ENCODE assay signal across 8 mouse cellular contexts in genomic region chr17:34027656-34028223, GRCm38 (mm10). TPM values are rescaled to one million over a fixed set of nuclear protein-coding genes. Genes with fewer than 3 reads are reported as not detected.
DNase-seq lines count a peak whose midpoint lies in the region; ATAC-seq lines count a peak whose summit lies in the region.

Gene H2-Ke6, minus strand, starts transcription at chr17:34028060.

- H3K9ac ChIP-seq in hindbrain, embryonic 11.5 days (ENCODE audit: low read depth, low read length) = peak within 1 kb of the TSS; percentile 74

- H3K27ac ChIP-seq in hindbrain, embryonic 11.5 days (ENCODE audit: low read depth, low read length) = peak within 1 kb of the TSS; percentile 94

- H3K4me1 ChIP-seq in hindbrain, embryonic 11.5 days (replicated peaks; ENCODE audit: control insufficient read depth, insufficient read depth, low read length) = peaks cover 35% of the 10 kb centered on the region

- under 1% methylated on average over 48 of the region's 49 CpGs for WGBS in hindbrain, embryonic 11.5 days

- H3K4me2 ChIP-seq in hindbrain, embryonic 11.5 days (replicated peaks; ENCODE audit: low read depth, low read length) = peak within 1 kb of the TSS; percentile 93

- DNase-seq in Muller cell, postnatal 12 days (ENCODE audit: inconsistent ontology term) = peak; percentile 98
- DNase-seq in cerebellum, adult 9-11 months = peak; percentile 93
- DNase-seq in frontal cortex, adult 2 months (ENCODE audit: extremely low spot score in 1 of 2, low spot score in 1 of 2) = peak; percentile 87 to 91
- DNase-seq in hindbrain, embryonic 11.5 days (ENCODE audit: low spot score) = peak; percentile 97
- DNase-seq in layer of hippocampus, postnatal 10 days (ENCODE audit: low spot score in 2 of 2) = peak; percentile 89 to 94
- peak; percentile 91 for DNase-seq in lung, postnatal 14 days
- peak; percentile 96 for DNase-seq in retina, embryonic 14.5 days (ENCODE audit: low spot score)
- peak; percentile 95 for DNase-seq in thymus, postnatal 4 days

- peak; percentile 70 for ATAC-seq in hindbrain, embryonic 11.5 days (ENCODE audit: low FRiP score)

- no peaks in the 10 kb centered on the region for H3K9me3 ChIP-seq in hindbrain, embryonic 11.5 days (ENCODE audit: control insufficient read depth, low read length)

- peaks cover 10% of the 10 kb centered on the region for H3K36me3 ChIP-seq in hindbrain, embryonic 11.5 days (ENCODE audit: control insufficient read depth, insufficient read depth, low read length)

- H3K4me3 ChIP-seq in hindbrain, embryonic 11.5 days (ENCODE audit: low read depth, low read length) = peak within 1 kb of the TSS; percentile 70

- H3K27me3 ChIP-seq in hindbrain, embryonic 11.5 days (ENCODE audit: control insufficient read depth, insufficient read depth, low read length) = no peaks in the 10 kb centered on the region

RNA-seq across cellular contexts. Expression of gene H2-Ke6, which starts in this region (rescaled TPM):
- 84.6 and 87.2 TPM in 2 replicates for polyA plus RNA-seq in frontal cortex, adult 2 months (2012; rRNA removed)
- polyA plus RNA-seq in hindbrain, embryonic 11.5 days (2014; fragmentation: Nextera tagmentation; extraction: Ambion mirVana) = 50.5 and 54.8 TPM in 2 replicates
- 10 to 100 TPM; 48.6 to 51.6 TPM for total RNA-seq in layer of hippocampus, postnatal 10 days (2021)

Comparison
In these comparisons a context has a peak if more than half of its experiments do, and no peak if none do; other contexts are left out.
1. Peak in every context shown above with its lines: DNase-seq, ATAC-seq, H3K4me3 ChIP-seq and H3K27ac ChIP-seq.